Mouse (Mus musculus) CH12.LX (cell line): ENCODE measurements around the gene Limd1. TPM values are rescaled to one million over a fixed set of nuclear protein-coding genes. Genes with fewer than 3 reads are reported as not detected.
A peak's percentile ranks its signal among the peaks of the same experiment; 100 is the strongest.

Experiments used
- DNase-seq: peaks from one replicate; pipeline ENCODE4 v3.0.0-alpha.2; 2013; ENCODE audit errors: extremely low read depth
- H3K27ac ChIP-seq: 2 replicates; pipeline ENCODE4 v1.5.1; 2012; ENCODE audit warnings: low read depth, mild to moderate bottlenecking, control low read depth, moderate library complexity; ENCODE audit not compliant: insufficient read depth
- H3K27me3 ChIP-seq: replicated peaks from 2 replicates; pipeline ENCODE3; 2012; ENCODE audit warnings: inconsistent platforms
- H3K36me3 ChIP-seq, 2 experiments: replicated peaks in 1 of 2; 2 replicates each; pipeline versions ENCODE3 to v1.6.1; 2012; ENCODE audit warnings: inconsistent platforms in 1 of 2, low read length in 1 of 2, mild to moderate bottlenecking in 1 of 2, mixed read lengths in 1 of 2, moderate library complexity in 1 of 2; ENCODE audit not compliant: control insufficient read depth in 1 of 2, insufficient read depth in 1 of 2
- H3K4me1 ChIP-seq, 2 experiments: 2 replicates each; pipeline ENCODE4 v1.6.1; 2012; ENCODE audit warnings: inconsistent platforms in 1 of 2, moderate library complexity in 1 of 2; ENCODE audit not compliant: insufficient read depth in 2 of 2, control insufficient read depth in 1 of 2
- H3K4me2 ChIP-seq: 2 replicates; pipeline ENCODE4 v1.6.1; 2012; ENCODE audit warnings: low read depth, mild to moderate bottlenecking, control low read depth; ENCODE audit not compliant: poor library complexity, insufficient read depth, severe bottlenecking
- H3K4me3 ChIP-seq, 3 experiments: fragments of 150-350 bp in 1 of 3; sonication (generic) in 1 of 3; replicated peaks in 1 of 3; 2 replicates each; pipeline versions ENCODE3 to v1.5.1; 2011 to 2012; ENCODE audit warnings: low read depth in 2 of 3, low read length in 2 of 3, mild to moderate bottlenecking in 2 of 3, moderate library complexity in 2 of 3, control low read depth in 1 of 3, improper control_type of control experiment in 1 of 3, inconsistent platforms in 1 of 3, mixed read lengths in 1 of 3; ENCODE audit not compliant: poor library complexity in 1 of 3
- H3K79me2 ChIP-seq: replicated peaks from 2 replicates; pipeline ENCODE4 v1.6.1; 2012; ENCODE audit warnings: mild to moderate bottlenecking, moderate library complexity; ENCODE audit not compliant: control insufficient read depth, poor library complexity, insufficient read depth, severe bottlenecking; ENCODE audit errors: extremely low read depth
- H3K9ac ChIP-seq: 2 replicates; pipeline ENCODE4 v1.6.1; 2012; ENCODE audit warnings: low read depth, mild to moderate bottlenecking, control low read depth, moderate library complexity; ENCODE audit not compliant: insufficient read depth
- H3K9me3 ChIP-seq: replicated peaks from 2 replicates; pipeline ENCODE3; 2012; ENCODE audit warnings: low read length, inconsistent platforms, mixed read lengths
- BHLHE40 ChIP-seq: IDR thresholded peaks from 2 replicates; pipeline ENCODE4 v1.6.1; 2011; ENCODE audit warnings: mild to moderate bottlenecking, low read depth, low read length, improper control_type of control experiment
- CTCF ChIP-seq, 2 experiments: IDR thresholded peaks in 1 of 2; conservative IDR thresholded peaks in 1 of 2; 2 replicates each; pipeline ENCODE4 v1.5.1; 2011 to 2012; ENCODE audit warnings: low read depth in 2 of 2, low read length in 2 of 2, improper control_type of control experiment in 1 of 2, inconsistent platforms in 1 of 2, mild to moderate bottlenecking in 1 of 2, moderate library complexity in 1 of 2
- ELF1 ChIP-seq: IDR thresholded peaks from 2 replicates; pipeline ENCODE4 v1.6.1; 2014; ENCODE audit warnings: low read depth, mild to moderate bottlenecking, inconsistent platforms, low read length, improper control_type of control experiment
- EP300 ChIP-seq: IDR thresholded peaks from 2 replicates; pipeline ENCODE4 v1.6.1; 2011; ENCODE audit warnings: low read length, improper control_type of control experiment
- GABPA ChIP-seq: IDR thresholded peaks from 2 replicates; pipeline ENCODE4 v1.6.1; 2012; ENCODE audit warnings: low read depth, low read length, improper control_type of control experiment, inconsistent platforms; ENCODE audit not compliant: insufficient replicate concordance
- HCFC1 ChIP-seq: IDR thresholded peaks from 2 replicates; pipeline ENCODE4 v1.6.1; 2012; ENCODE audit warnings: low read depth, mild to moderate bottlenecking, inconsistent platforms, low read length, improper control_type of control experiment
- JUND ChIP-seq: conservative IDR thresholded peaks from 2 replicates; pipeline ENCODE4 v1.6.1; 2011; ENCODE audit warnings: low read depth, low read length, improper control_type of control experiment
- KAT2A ChIP-seq: IDR thresholded peaks from 2 replicates; pipeline ENCODE4 v1.6.1; 2012; ENCODE audit warnings: low read length, improper control_type of control experiment, inconsistent platforms; ENCODE audit not compliant: insufficient replicate concordance
- MAFK ChIP-seq: IDR thresholded peaks from 2 replicates; pipeline ENCODE4 v1.6.1; 2011; ENCODE audit warnings: low read length, improper control_type of control experiment; ENCODE audit not compliant: insufficient replicate concordance
- MEF2A ChIP-seq: IDR thresholded peaks from 2 replicates; pipeline ENCODE4 v1.6.1; 2014; ENCODE audit warnings: low read depth, mild to moderate bottlenecking, inconsistent platforms, low read length, improper control_type of control experiment, borderline replicate concordance
- MXI1 ChIP-seq: IDR thresholded peaks from 2 replicates; pipeline ENCODE4 v1.6.1; 2011; ENCODE audit warnings: mild to moderate bottlenecking, low read depth, low read length, improper control_type of control experiment
- MYC ChIP-seq: IDR thresholded peaks from 2 replicates; pipeline ENCODE4 v1.6.1; 2011; ENCODE audit warnings: low read depth, mild to moderate bottlenecking, improper control_type of control experiment, low read length
- NELFE ChIP-seq: IDR thresholded peaks from 2 replicates; pipeline ENCODE4 v1.6.1; 2011; ENCODE audit warnings: low read depth, low read length, improper control_type of control experiment
- NRF1 ChIP-seq: IDR thresholded peaks from 2 replicates; pipeline ENCODE4 v1.6.1; 2014; ENCODE audit warnings: low read depth, mild to moderate bottlenecking, inconsistent platforms, low read length, improper control_type of control experiment, moderate library complexity
- POLR2A ChIP-seq: IDR thresholded peaks from 2 replicates; pipeline ENCODE4 v1.6.1; 2011; ENCODE audit warnings: low read depth, mild to moderate bottlenecking, improper control_type of control experiment, low read length
- POLR2AphosphoS2 ChIP-seq: IDR thresholded peaks from 2 replicates; pipeline ENCODE4 v1.6.1; 2011; ENCODE audit warnings: low read depth, low read length, improper control_type of control experiment
- RCOR1 ChIP-seq: conservative IDR thresholded peaks from 2 replicates; pipeline ENCODE4 v1.6.1; 2012; ENCODE audit warnings: low read depth, mild to moderate bottlenecking, inconsistent platforms, low read length, improper control_type of control experiment
- SMC3 ChIP-seq: IDR thresholded peaks from 2 replicates; pipeline ENCODE4 v1.6.1; 2011; ENCODE audit warnings: low read depth, low read length, improper control_type of control experiment
- TBP ChIP-seq: conservative IDR thresholded peaks from 2 replicates; pipeline ENCODE4 v1.6.1; 2011; ENCODE audit warnings: low read depth, low read length, improper control_type of control experiment
- TCF12 ChIP-seq: IDR thresholded peaks from 2 replicates; pipeline ENCODE4 v1.6.1; 2014; ENCODE audit warnings: low read depth, mild to moderate bottlenecking, inconsistent platforms, low read length, improper control_type of control experiment
- ZC3H11A ChIP-seq: IDR thresholded peaks from 2 replicates; pipeline ENCODE4 v1.6.1; 2012; ENCODE audit warnings: low read depth, mild to moderate bottlenecking, inconsistent platforms, low read length, improper control_type of control experiment
- ZKSCAN1 ChIP-seq: IDR thresholded peaks from 2 replicates; pipeline ENCODE4 v1.6.1; 2012; ENCODE audit warnings: low read depth, inconsistent platforms, low read length, improper control_type of control experiment, borderline replicate concordance
- ZMIZ1 ChIP-seq: IDR thresholded peaks from 2 replicates; pipeline ENCODE4 v1.6.1; 2012; ENCODE audit warnings: low read depth, mild to moderate bottlenecking, inconsistent platforms, low read length, improper control_type of control experiment
- ZNF384 ChIP-seq: IDR thresholded peaks from 2 replicates; pipeline ENCODE4 v1.6.1; 2012; ENCODE audit warnings: low read depth, low read length, improper control_type of control experiment, inconsistent platforms
- dilution Hi-C: fragments of 300-500 bp; cut with MboI; formaldehyde crosslinking; loops from 2 replicates; pipeline ENCODE4 v1.14.3; 2020; ENCODE audit warnings: low sequenced_read_pairs; ENCODE audit not compliant: extremely low pct_unique_long_range_greater_than_20kb, extremely low pct_ligation_motif_present
- in situ Hi-C: fragments of 300-500 bp; cut with MboI; formaldehyde crosslinking; loops from 3 replicates; pipeline ENCODE4 v1.14.3; 2019; ENCODE audit warnings: low sequenced_read_pairs, low pct_ligation_motif_present, low pct_unique_long_range_greater_than_20kb, mixed read lengths
- polyA plus RNA-seq: library from polyadenylated mRNA; unstranded; fragments of >175 nt; gene quantifications from 2 replicates; pipeline ENCODE4 v1.2.1, GENCODE M21; 2012; ENCODE audit warnings: low read depth; ENCODE audit not compliant: insufficient read length
- total RNA-seq, 2 experiments: library from RNA; depleted of rRNA; stranded (reverse); fragments of 300-350 nt in 1 of 2; fragments of >200 nt in 1 of 2; gene quantifications; 2 replicates each; pipeline ENCODE4 v1.2.3; 2012 to 2014

Limd1 gene
- total and polyA plus RNA-seq, 3 experiments: 52.7 to 64.5 (median 60.5) TPM

- peak; percentile 77; the same call in 1 of the 2 replicates for TF ChIP-seq KAT2A
- peak; percentile 58 for TF ChIP-seq TCF12
- TF ChIP-seq RCOR1: no peak
- 0 out of 2 replicates have a peak, but pooled peaks have one; percentile 13 for TF ChIP-seq BHLHE40
- TF ChIP-seq POLR2AphosphoS2: no peak
- peak; percentile 98 for TF ChIP-seq ELF1
- TF ChIP-seq MYC: no peak
- TF ChIP-seq NELFE: peak; percentile 48; the same call in 1 of the 2 replicates
- TF ChIP-seq MAFK: peak; percentile 97
- TF ChIP-seq TBP: peak; percentile 100
- no peak for TF ChIP-seq ZNF384
- TF ChIP-seq ZMIZ1: peak; percentile 81; the same call in 1 of the 2 replicates
- peak; percentile 78 for TF ChIP-seq HCFC1
- no peak for TF ChIP-seq CTCF (conservative IDR thresholded peaks at IDR 0.05 in 1 of 2, IDR thresholded peaks at IDR 0.05 in 1 of 2; ENCODE audit: low read depth in 2 of 2, low read length in 2 of 2)
- TF ChIP-seq ZKSCAN1: no peak
Measured at GRCm38 (mm10) chr9:123529392-123530157, 51.1 kb downstream of the Limd1 start, which contains the start of gene Sacm1l (continued).

- Histone ChIP-seq H3K27ac (peak overlapping the region; percentile 39; the same call in 1 of the 2 replicates), H3K4me2 (peak overlapping the region; percentile 82), H3K9me3 (no peaks in the 10 kb centered on the region), H3K4me1 (peaks cover 6 to 48% of the 10 kb centered on the region in 2 experiments), H3K27me3 (no peaks in the 10 kb centered on the region), H3K4me3 (peak overlapping the region; percentile 72 to 95 (median 94)), H3K36me3 (peaks cover 0 to 2% of the 10 kb centered on the region in 2 experiments), H3K79me2 (peaks cover 41% of the 10 kb centered on the region), H3K9ac (peak overlapping the region; percentile 53)
- dilution Hi-C loops (no loop called here), in situ Hi-C loops (no loop called here)
- DNase-seq: no peak
- no peak for TF ChIP-seq SMC3
- no peak for TF ChIP-seq MAFK
- no peak for TF ChIP-seq NELFE
- TF ChIP-seq JUND: no peak
- no peak for TF ChIP-seq EP300
- no peak for TF ChIP-seq ELF1
- no peak for TF ChIP-seq GABPA
- TF ChIP-seq BHLHE40: no peak
- no peak for TF ChIP-seq ZC3H11A
- no peak for TF ChIP-seq HCFC1
- no peak for TF ChIP-seq TBP
- TF ChIP-seq MEF2A: no peak
- no peak for TF ChIP-seq ZKSCAN1
- TF ChIP-seq POLR2A: no peak
- TF ChIP-seq NRF1: no peak
- TF ChIP-seq ZMIZ1: no peak
- TF ChIP-seq MXI1: no peak
Measured at GRCm38 (mm10) chr9:123530158-123530475, 51.6 kb downstream of the Limd1 start.
